Mouse (Mus musculus): ENCODE measurements around the gene 0610010F05Rik. TPM values are rescaled to one million over a fixed set of nuclear protein-coding genes. Genes with fewer than 3 reads are reported as not detected.
A peak's percentile ranks its signal among the peaks of the same experiment; 100 is the strongest.
"Not testable (repeated sequence)": the region's sequence is repeated elsewhere in the genome, so short reads cannot be mapped to it uniquely, and the experiment has no call there.

Gene 0610010F05Rik
- polyA plus RNA-seq, 1 experiment from 2014 or later: 123 TPM

GRCm38 (mm10) chr11:23657791-23658190 is 24.4 kb upstream of the 0610010F05Rik start:
- Histone ChIP-seq H3K36me3 (no peaks in the 10 kb centered on the region), H3K4me2 (no peak overlapping the region), H3K27ac (replicated peaks) (no peak overlapping the region), H3K4me3 (replicated peaks) (no peak overlapping the region), H3K9me3 (replicated peaks) (no peaks in the 10 kb centered on the region), H3K4me1 (peaks cover 2% of the 10 kb centered on the region; the same call in 1 of the 2 replicates), H3K27me3 (replicated peaks) (no peaks in the 10 kb centered on the region), H3K9ac (replicated peaks) (no peak overlapping the region)
- ATAC-seq (ENCODE audit: low FRiP score): no peak
- 83% methylated on average over 2 of the region's 2 CpGs for WGBS

- H3K9me3 ChIP-seq (replicated peaks): no peaks in the 10 kb centered on the region
- H3K4me2 ChIP-seq: no peak overlapping the region
- H3K27ac ChIP-seq (replicated peaks): no peak overlapping the region
- H3K4me3 ChIP-seq (replicated peaks): no peak overlapping the region
- ATAC-seq (ENCODE audit: low FRiP score): no peak
- H3K4me1 ChIP-seq: no peaks in the 10 kb centered on the region
- H3K27me3 ChIP-seq (replicated peaks): no peaks in the 10 kb centered on the region
- peaks cover 11% of the 10 kb centered on the region for H3K36me3 ChIP-seq
- WGBS: 54% methylated on average over 3 of the region's 3 CpGs
- H3K9ac ChIP-seq (replicated peaks): no peak overlapping the region
Observed at GRCm38 (mm10) chr11:23653666-23654065, 20.2 kb upstream of the 0610010F05Rik start.

- 90% methylated on average over 3 of the region's 3 CpGs for WGBS
- Histone ChIP-seq H3K36me3 (peaks cover 29% of the 10 kb centered on the region), H3K27me3 (replicated peaks) (no peaks in the 10 kb centered on the region), H3K9me3 (replicated peaks) (no peaks in the 10 kb centered on the region; the same call in 1 of the 2 replicates), H3K9ac (replicated peaks) (no peak overlapping the region), H3K4me3 (replicated peaks) (no peak overlapping the region), H3K4me1 (no peaks in the 10 kb centered on the region), H3K4me2 (no peak overlapping the region), H3K27ac (replicated peaks) (no peak overlapping the region)
- no peak for ATAC-seq (ENCODE audit: low FRiP score)
Observed at GRCm38 (mm10) chr11:23647835-23648234, 14.4 kb upstream of the 0610010F05Rik start.

GRCm38 (mm10) chr11:23647431-23647830 is 14.0 kb upstream of the 0610010F05Rik start:
- no peaks in the 10 kb centered on the region for H3K27me3 ChIP-seq (replicated peaks)
- no peak overlapping the region for H3K9ac ChIP-seq (replicated peaks)
- no peak for ATAC-seq (ENCODE audit: low FRiP score)
- no peak overlapping the region for H3K4me2 ChIP-seq
- no peaks in the 10 kb centered on the region; the same call in 1 of the 2 replicates for H3K9me3 ChIP-seq (replicated peaks)
- H3K27ac ChIP-seq (replicated peaks): no peak overlapping the region
- H3K4me1 ChIP-seq: no peaks in the 10 kb centered on the region
- H3K36me3 ChIP-seq: peaks cover 33% of the 10 kb centered on the region
- no peak overlapping the region for H3K4me3 ChIP-seq (replicated peaks)

GRCm38 (mm10) chr11:23634573-23634972 is 1.1 kb upstream of the 0610010F05Rik start:
- H3K4me2 ChIP-seq: 0 out of 2 replicates have a peak overlapping the region, but pooled peaks have one; percentile 67

GRCm38 (mm10) chr11:23633879-23634215 is 408 bp upstream of the 0610010F05Rik start:
- Histone ChIP-seq H3K4me3 (replicated peaks) (peak overlapping the region; percentile 83), H3K4me2 (peak overlapping the region; percentile 67), H3K9me3 (replicated peaks) (no peaks in the 10 kb centered on the region), H3K36me3 (0 out of 2 replicates have a peak, but pooled peaks cover 3% of the 10 kb centered on the region), H3K9ac (replicated peaks) (peak overlapping the region; percentile 15), H3K27me3 (replicated peaks) (no peaks in the 10 kb centered on the region), H3K27ac (replicated peaks) (peak overlapping the region; percentile 93), H3K4me1 (peaks cover 19% of the 10 kb centered on the region)
- peak; percentile 36 for ATAC-seq (ENCODE audit: low FRiP score)
- WGBS: 5% methylated on average over 7 of the region's 7 CpGs

More at GRCm38 (mm10) chr11:23634573-23634972, 1.1 kb upstream of the 0610010F05Rik start:
- H3K27ac ChIP-seq (replicated peaks): peak overlapping the region; percentile 58; the same call in 1 of the 2 replicates
- peaks cover 19% of the 10 kb centered on the region for H3K4me1 ChIP-seq
- no peak overlapping the region for H3K9ac ChIP-seq (replicated peaks)
- no peak for ATAC-seq (ENCODE audit: low FRiP score)
- 0 out of 2 replicates have a peak, but pooled peaks cover 3% of the 10 kb centered on the region for H3K36me3 ChIP-seq
- WGBS: 61% methylated on average over 8 of the region's 8 CpGs
- no peaks in the 10 kb centered on the region for H3K9me3 ChIP-seq (replicated peaks)
- H3K4me3 ChIP-seq (replicated peaks): no peak overlapping the region
- H3K27me3 ChIP-seq (replicated peaks): no peaks in the 10 kb centered on the region

- H3K4me3 ChIP-seq (replicated peaks): no peak overlapping the region
- H3K4me1 ChIP-seq: peaks cover 19% of the 10 kb centered on the region
Observed at GRCm38 (mm10) chr11:23630664-23631063, 2.8 kb downstream of the 0610010F05Rik start.

GRCm38 (mm10) chr11:23618995-23619394 is 14.4 kb downstream of the 0610010F05Rik start:
- Histone ChIP-seq H3K9me3 (replicated peaks) (no peaks in the 10 kb centered on the region), H3K4me2 (no peak overlapping the region), H3K27ac (replicated peaks) (no peak overlapping the region), H3K4me1 (no peaks in the 10 kb centered on the region), H3K9ac (replicated peaks) (no peak overlapping the region), H3K36me3 (peaks cover 24% of the 10 kb centered on the region), H3K4me3 (replicated peaks) (no peak overlapping the region), H3K27me3 (replicated peaks) (no peaks in the 10 kb centered on the region)
- 91% methylated on average over 5 of the region's 5 CpGs for WGBS
- no peak for ATAC-seq (ENCODE audit: low FRiP score)

More at GRCm38 (mm10) chr11:23630664-23631063, 2.8 kb downstream of the 0610010F05Rik start:
- Histone ChIP-seq H3K36me3 (peaks cover 12% of the 10 kb centered on the region), H3K4me2 (no peak overlapping the region), H3K9ac (replicated peaks) (no peak overlapping the region), H3K27ac (replicated peaks) (no peak overlapping the region), H3K9me3 (replicated peaks) (no peaks in the 10 kb centered on the region), H3K27me3 (replicated peaks) (no peaks in the 10 kb centered on the region)
- ATAC-seq (ENCODE audit: low FRiP score): no peak

GRCm38 (mm10) chr11:23614546-23614945 is 18.9 kb downstream of the 0610010F05Rik start:
- ATAC-seq (ENCODE audit: low FRiP score): no peak
- no peak overlapping the region for H3K27ac ChIP-seq (replicated peaks)
- WGBS: 88% methylated on average over 5 of the region's 5 CpGs
- H3K27me3 ChIP-seq (replicated peaks): no peaks in the 10 kb centered on the region
- H3K9me3 ChIP-seq (replicated peaks): no peaks in the 10 kb centered on the region
- peaks cover 21% of the 10 kb centered on the region for H3K36me3 ChIP-seq
- H3K4me1 ChIP-seq: no peaks in the 10 kb centered on the region
- no peak overlapping the region for H3K4me3 ChIP-seq (replicated peaks)
- no peak overlapping the region for H3K4me2 ChIP-seq
- H3K9ac ChIP-seq (replicated peaks): no peak overlapping the region

- peaks cover 54% of the 10 kb centered on the region for H3K36me3 ChIP-seq
- not testable (repeated sequence) for H3K9me3 ChIP-seq (replicated peaks); H3K4me1 ChIP-seq; ATAC-seq (ENCODE audit: low FRiP score); H3K4me2 ChIP-seq; H3K9ac ChIP-seq (replicated peaks); H3K27me3 ChIP-seq (replicated peaks); H3K4me3 ChIP-seq (replicated peaks); H3K27ac ChIP-seq (replicated peaks)
- WGBS: 94% methylated on average over 6 of the region's 6 CpGs
Observed at GRCm38 (mm10) chr11:23607291-23607690, 26.1 kb downstream of the 0610010F05Rik start.

GRCm38 (mm10) chr11:23570130-23570529 is 63.3 kb downstream of the 0610010F05Rik start:
- Histone ChIP-seq H3K27ac (replicated peaks) (no peak overlapping the region), H3K4me2 (no peak overlapping the region), H3K9me3 (replicated peaks) (no peaks in the 10 kb centered on the region), H3K4me3 (replicated peaks) (no peak overlapping the region), H3K9ac (replicated peaks) (no peak overlapping the region), H3K36me3 (peaks cover 46% of the 10 kb centered on the region), H3K27me3 (replicated peaks) (no peaks in the 10 kb centered on the region), H3K4me1 (no peaks in the 10 kb centered on the region)
- no peak for ATAC-seq (ENCODE audit: low FRiP score)
- WGBS: 96% methylated on average over 7 of the region's 7 CpGs

GRCm38 (mm10) chr11:23565761-23566160 is 67.7 kb downstream of the 0610010F05Rik start:
- Histone ChIP-seq H3K36me3 (peaks cover 41% of the 10 kb centered on the region), H3K27ac (replicated peaks) (no peak overlapping the region), H3K4me1 (no peaks in the 10 kb centered on the region), H3K4me3 (replicated peaks) (no peak overlapping the region), H3K9me3 (replicated peaks) (no peaks in the 10 kb centered on the region), H3K27me3 (replicated peaks) (no peaks in the 10 kb centered on the region), H3K9ac (replicated peaks) (no peak overlapping the region), H3K4me2 (no peak overlapping the region)
- 63% methylated on average over 6 of the region's 6 CpGs for WGBS
- peak; percentile 68 for ATAC-seq (ENCODE audit: low FRiP score)
